Mouse (Mus musculus) embryo, embryonic 11.5 days (tissue): ENCODE measurements around the gene Gm43720.
A peak's percentile ranks its signal among the peaks of the same experiment; 100 is the strongest.
"Not testable (repeated sequence)": the region's sequence is repeated elsewhere in the genome, so short reads cannot be mapped to it uniquely, and the experiment has no call there.

Experiments
- DNase-seq: peaks from one replicate; pipeline ENCODE4 v3.0.0-alpha.2; 2012; ENCODE audit warnings: low read depth, low spot score

The Gm43720 gene

DNA sequence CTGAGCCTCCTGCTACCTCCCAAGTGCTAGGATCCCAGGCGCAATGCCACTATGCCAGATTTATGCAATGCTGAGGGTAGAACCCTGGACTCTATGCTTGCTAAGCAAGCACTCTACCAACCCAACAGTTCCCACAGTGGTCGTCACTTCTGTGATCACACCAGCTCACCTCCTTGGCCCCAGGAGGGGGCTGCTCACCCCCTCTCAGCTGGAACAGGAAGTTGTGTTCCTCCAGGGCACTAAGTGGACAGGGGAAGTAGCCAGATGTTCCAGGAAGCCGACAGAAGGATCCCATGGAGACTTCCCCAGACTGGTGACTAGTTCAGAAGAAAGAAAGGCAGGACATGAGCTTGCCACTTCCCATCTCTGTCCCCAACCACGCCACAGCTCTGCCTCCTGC is 17.8 kb downstream of the Gm43720 start:
- no peak for DNase-seq

DNA sequence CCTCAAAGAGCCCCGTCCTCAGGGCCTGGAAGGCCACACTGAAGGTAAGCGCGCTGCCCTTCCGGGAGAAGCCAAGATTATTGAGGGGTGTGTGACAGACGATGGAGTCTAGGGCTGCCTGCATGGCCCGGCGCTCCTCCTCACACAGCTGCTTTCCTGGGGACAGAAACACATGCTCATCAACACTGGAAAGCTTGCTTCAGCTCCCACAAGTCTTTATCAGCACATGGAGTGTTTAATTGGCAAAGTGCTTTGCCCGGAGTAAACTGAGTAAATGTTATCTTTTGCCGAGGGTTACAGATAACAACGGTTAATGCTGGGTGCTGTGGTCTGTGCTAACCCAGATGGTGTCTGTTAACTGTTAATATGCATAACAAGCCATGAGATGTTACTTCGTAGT is 18.9 kb downstream of the Gm43720 start:
- DNase-seq = no peak

DNA sequence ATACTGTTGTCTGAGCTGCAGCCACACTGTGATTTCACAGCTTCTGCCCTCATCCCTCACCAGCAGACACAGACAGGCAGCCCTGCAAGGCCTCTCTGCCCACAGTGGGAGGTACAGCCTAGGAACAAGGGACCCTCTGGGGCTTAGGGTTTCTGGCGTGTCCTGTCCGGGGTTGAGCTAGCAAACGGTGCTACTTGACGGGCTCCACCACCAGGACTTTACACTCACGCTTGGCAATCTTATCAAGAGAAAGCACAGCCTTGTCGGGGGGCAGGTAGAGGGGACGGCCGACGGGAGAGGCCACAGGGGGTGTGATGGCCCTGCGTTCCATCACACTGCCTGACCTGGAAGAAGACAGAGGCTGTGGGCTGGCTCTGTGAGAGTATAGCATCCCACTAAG is 19.7 kb downstream of the Gm43720 start:
- no peak for DNase-seq

DNA sequence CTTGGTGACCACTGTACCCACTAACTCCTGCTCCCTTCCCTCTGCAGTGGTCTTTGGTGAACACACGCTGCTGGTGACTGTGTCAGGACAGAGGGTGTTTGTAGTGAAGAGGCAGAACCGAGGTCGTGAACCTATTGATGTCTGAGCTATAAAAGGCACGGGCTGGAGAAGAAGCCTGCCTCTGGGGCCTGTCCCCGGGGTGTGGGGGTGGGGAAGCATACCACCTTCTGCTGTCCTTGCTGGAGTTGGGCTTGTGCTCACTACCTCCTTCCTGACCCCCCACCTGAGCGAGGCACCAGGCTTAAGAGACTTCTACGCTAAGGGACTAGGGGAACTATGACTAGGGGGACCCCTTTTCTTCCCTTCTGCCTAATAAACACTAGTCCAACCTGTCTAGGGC is 20.8 kb downstream of the Gm43720 start:
- no peak for DNase-seq

DNA sequence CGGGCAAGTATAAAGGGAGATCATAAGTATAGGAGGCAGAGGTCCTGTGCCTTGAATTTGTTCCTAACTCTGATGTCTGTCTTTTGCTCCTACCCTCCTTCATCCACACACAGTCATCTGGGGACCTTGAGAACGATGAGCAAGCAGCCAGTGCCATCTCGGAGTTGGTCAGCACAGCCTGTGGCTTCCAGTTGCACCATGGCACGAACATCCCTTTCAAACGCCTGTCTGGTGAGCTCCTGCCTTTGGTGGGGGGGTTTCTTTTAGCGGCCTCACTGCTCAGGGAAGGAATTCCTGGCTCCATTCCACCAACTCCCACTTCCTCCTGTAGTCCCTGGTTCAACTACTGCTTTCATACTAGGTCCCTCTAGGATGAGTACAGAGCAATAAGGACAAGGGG is 21.2 kb downstream of the Gm43720 start:
- DNase-seq = no peak

DNA sequence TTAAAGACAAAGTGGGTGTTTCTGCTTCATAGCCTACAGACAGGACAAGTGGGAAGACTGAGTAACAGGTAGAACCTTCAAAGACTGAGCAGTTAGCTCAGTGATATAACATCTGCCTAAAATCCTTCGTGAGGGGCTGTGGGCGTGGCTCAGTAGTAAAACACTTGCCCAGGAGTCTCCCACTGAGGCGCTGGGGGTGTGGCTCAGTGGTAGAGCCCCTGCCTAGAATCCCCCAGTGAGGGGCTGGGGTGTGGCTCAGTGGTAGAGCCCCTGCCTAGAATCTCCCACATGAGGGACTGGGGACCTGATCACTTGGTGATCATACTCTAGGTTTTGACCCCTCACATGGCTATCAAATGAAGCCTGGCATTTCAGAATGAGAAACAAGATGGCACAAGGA is 21.7 kb downstream of the Gm43720 start:
- DNase-seq = no peak

DNA sequence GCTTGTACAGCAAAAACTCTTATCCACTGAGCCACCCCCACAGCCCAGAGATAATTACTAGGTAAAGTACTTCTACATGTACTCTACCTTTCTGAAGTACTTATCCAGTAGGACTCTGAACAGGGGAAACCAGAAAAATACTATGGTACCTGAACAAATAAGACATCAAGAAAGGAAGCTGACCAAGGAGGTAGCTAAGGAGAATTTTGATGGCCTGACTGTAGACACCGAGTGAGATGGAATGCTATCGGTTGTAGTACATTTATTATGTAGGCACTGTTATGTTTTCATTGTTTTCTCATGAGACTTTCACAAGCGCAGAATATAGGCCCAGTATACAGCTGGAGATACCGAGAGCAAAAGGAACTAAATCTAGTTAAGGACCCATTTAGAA is 22.2 kb downstream of the Gm43720 start:
- DNase-seq = no peak

DNA sequence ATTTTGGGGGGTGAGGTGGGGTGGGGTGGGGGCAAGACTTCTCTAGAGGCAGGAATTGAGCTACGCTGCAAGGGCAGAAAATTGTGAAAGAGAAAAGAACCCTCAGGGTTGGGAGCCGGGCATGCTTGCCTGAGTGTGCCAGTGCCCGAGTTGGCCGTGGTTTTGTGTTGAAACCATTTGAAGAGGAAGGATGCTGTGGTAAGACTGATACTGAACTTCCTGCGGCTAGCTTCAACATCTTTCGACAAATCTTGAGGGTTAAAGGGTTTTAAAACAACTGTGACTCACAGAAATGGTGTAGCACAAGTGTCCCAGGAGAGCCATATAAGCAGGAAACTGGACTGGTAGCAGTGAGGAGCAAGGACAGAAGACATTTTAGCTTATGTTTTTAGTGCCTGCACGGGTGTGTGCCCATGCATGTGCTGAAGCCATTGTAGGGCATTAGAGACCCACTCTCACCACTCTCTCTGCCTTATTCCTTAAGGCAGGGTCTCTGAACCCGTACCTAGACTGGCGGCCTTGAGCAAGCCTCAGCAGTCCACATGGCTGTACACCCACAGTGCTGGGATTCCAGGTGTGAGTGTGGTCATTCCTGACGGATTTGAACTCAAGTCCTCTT is 22.7 kb downstream of the Gm43720 start:
- DNase-seq = no peak

DNA sequence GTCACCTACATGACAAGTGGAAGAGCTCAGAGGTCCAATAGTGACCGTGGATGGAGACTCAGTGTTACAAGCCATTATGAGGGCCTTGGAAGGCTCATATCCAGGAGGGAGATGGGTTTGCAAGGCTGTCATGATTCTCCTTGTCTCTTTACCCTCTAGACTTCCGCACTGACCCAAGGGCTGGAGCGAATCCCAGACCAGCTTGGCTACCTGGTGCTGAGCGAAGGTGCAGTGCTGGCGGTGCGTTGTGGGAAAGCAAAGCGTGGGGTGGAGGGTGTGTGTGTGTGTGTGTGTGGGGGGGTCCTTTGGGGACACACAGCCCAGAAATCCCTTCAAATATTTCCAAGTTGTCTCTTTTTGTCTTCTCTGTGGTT is 23.7 kb downstream of the Gm43720 start:
- no peak for DNase-seq

DNA sequence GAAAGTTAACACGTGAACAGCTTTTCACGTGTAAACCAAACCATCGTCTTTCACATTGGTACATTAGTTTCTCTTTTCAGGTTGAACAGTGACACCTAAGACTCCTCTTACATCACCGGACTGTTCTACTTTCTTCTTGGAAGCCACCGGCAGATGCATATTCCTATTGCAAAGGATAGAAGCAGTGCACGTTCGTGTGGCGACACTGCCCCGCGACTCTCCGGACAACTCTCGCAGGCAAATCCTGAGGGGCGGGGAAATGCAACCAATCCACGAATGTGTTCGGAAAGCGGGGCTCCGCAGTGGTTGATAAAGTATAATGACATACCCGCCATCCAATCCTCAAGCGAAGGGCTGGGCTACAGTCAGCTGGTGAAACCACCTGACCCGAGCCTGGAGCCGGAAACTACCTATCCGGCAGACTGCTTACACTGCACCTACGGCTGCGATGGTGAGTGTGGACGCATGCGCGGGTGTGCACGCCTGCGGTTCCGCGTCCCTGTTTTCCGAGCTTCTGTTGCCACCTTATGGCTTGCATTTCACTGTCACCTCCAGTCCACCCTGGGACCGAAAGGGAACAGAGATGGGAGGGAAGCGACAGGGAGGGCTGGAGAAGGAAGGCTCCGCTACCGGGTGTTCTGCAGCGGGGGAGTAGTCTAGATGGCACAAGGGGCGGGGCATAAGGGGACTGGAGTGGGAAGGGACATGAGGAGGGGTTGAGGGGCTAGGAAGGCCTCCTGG is 24.2 kb downstream of the Gm43720 start, which contains the start of gene Lamtor4:
Gene Lamtor4, plus strand, starts transcription at position 130 of the 741 bp plus-strand sequence.
- DNase-seq = peak; percentile 85

DNA sequence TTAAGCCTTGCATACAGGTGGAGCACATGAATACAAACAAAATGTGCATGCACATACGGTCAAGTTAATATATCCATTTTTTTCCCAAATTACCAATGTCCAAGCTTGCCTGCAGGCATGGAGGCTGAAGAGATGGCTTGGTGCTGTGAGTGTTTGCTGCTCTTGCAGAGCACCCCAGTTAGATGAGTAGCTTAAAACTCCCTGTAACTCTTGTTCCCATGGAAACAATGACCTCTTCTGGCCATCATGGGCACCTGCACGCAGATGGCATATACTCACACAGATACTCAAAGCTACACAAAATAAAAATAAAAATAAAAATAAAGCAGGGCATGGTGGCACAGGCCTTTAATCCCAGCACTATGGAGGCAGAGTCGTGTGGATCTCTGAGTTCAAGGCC is 26.7 kb downstream of the Gm43720 start:
- DNase-seq = no peak

DNA sequence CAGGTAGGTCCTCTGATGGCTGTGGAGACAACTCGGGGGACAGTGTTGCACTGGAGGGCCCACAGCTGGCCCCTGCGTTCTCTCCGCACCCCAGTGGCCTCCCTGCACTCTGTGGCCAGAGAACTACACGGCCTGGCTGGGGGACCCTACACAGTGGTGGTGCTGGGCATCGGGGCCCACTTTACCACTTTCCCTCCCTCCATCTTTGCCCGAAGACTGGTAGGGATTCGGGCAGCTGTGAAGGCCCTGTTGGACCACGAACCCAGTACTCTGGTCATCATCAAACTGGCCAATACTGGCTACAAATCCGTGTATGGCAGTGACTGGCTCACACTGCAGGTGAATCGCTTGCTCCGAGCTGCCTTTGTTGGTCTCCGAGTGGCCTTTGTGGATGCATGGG is 28.6 kb downstream of the Gm43720 start:
- DNase-seq = no peak

DNA sequence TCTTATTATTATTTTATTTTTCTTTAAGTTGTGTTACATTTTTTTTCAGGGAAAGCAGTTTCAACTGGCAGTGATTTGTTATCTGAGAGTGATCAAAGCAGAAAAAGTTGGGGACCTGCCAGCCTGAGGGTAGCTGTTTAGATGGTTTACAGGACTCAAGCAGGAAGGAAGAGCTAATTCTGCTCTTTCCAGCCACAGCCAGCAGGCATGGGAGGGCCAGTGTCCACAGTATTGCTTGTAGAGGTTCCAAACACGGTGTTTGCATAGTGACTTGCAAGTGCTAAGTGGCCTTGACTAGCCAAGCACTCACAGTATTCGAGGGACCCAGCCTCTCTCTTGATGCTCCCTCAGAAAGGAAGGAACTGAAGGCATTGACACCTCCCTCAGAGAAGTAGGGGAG is 38.2 kb downstream of the Gm43720 start:
- no peak for DNase-seq

DNA sequence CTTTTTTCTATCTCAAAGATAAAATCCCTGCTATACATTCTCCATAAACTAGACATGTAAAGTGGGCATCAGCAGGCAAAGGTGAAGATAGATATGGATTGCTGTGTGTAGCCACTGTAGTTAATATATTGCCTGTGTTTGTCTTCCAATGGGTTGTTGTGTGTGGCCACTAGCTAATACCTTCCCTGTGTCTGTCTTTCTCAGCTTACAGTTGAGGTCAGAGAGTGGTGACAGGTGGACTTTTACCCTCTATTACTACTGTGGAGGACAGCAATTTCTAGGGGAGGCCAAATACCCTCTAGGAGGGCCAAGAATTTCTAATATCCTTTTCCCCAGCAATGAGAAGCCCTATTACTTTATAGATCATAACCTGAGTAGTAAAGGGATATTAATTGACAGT is 45.5 kb downstream of the Gm43720 start:
- no peak for DNase-seq

DNA sequence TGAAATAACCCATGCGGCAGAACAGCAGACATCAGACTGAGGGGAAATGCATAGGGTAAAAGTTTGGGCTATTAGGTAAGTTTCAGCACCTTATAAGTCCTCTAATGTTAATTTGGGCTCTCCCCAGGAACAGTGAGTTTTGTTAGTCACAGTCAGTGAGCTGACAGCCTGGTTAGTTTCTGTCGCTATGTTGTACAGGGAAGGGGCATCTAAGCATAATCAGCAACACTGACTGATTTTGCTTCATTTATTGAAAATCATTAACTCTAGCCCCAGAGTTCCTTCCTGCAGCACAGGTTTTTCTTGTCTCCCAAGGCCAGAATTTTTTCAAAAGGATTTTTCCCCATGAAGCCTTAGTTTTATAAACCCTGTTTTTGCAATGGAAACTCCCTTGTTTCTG is 46.0 kb downstream of the Gm43720 start:
- no peak for DNase-seq

DNA sequence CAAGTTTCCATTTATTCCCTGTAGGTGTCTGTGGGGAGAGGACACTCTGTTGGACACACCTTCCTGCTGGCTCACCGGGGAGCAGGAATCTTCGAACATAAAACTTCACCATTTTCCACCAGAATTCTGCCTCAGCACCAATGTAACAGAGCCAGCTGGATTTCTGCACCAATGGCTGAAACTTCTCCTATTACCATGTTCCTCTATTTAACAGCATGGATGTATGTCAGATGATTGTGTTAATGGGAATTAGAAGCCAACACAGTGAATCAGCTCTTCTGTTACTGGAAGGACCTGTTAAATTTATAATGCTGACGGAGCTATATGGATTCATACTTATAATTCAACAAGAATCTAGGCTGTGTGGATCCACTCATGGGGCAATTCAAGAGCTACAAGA is 50.2 kb downstream of the Gm43720 start:
- DNase-seq = no peak

DNA sequence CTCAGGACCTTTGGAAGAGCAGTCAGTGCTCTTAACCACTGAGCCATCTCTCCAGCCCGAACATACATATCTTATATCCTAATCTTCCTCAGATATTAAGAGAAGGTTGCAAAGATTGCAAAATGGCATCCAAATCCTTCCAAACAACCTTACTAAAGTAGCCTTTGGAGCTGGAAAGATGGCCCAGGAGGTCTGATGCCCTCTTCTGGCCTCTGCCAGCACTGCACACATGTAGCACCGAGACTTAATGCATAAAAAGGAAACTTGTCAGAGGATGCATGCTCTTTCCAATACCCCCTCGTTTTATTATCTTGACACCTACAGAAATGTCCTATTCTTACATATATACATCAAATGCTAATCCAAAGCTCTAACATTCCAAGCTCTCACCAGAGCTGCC is 51.7 kb downstream of the Gm43720 start:
- no peak for DNase-seq

DNA sequence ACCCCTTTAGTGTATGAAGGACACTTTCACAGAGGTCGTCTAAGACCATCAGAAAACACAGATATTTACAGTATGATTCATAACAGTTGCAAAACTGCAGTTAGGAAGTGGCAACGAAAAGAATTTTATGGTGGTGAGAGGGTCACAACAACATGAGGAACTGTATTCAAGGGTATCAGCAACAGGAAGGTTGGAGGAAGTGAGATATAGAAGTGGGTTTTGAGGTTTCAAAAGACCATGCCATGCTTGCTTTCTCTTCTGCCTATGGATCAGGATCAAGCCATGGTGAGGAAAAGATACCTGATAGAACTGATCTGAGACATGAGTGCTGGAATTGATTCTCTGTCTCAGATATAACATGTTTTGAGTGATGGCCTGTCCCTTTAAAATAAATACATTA is 52.4 kb downstream of the Gm43720 start:
- DNase-seq = no peak

DNA sequence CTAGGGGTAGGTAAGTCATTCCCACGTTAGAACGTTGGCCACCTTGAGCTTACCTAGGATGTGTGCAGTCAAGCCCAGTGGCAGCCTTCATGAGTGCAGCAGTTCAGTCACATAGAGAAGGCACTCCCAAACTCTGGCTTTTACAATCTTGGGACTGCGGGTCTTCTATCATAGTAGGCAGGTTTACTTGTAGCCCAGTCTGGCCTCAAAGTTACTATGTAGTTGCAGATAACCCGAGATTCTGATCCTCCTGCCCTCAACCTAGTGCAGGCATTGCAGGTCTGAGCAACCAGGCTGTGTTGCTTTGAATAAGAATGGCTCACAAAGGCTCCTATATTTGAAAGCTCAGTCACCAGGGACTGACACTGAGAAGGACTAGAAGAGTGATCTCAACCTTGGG is 53.3 kb downstream of the Gm43720 start:
- DNase-seq = no peak

DNA sequence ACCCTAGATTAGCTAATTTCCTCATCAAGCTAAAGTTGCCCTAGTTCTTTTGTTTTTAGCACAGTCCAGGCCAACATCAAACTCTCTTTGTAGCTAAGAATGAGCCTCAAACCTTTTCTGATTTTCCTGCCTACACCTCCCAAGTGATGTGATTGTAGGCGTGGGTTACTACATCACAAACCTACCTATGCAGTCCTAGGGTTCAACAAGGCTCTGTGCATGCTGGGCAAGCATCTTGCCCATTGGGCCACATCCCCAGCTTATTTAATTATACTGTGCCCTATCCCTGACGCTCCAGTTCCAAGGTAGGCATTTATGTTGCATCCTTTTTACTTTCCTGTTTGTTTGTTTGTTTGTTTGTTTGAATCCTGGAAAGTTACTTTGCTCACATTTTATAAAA is 54.1 kb downstream of the Gm43720 start, which contains the start of gene Nxpe5:
Gene Nxpe5, plus strand, starts transcription at position 199 of the 400 bp plus-strand sequence.
- no peak for DNase-seq

DNA sequence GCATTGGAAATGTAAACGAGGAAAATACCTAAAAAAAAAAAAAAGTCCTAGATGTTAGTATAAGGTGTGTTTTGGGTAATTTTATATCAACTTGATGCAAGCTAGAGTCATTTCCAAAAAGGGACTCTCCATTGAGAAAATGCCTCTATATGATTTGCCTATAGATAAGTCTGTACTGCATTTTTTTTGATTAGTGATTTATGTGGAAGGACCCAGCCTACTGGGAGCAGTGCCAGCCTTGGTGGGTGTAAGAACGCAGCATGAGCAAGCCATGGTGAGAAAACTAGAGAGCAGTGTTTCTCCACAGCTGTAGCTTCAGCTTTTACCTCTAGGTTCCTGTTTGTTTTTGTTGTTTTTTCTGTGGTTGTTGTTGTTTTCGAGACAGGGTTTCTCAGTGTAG is 56.5 kb downstream of the Gm43720 start:
- no peak for DNase-seq

DNA sequence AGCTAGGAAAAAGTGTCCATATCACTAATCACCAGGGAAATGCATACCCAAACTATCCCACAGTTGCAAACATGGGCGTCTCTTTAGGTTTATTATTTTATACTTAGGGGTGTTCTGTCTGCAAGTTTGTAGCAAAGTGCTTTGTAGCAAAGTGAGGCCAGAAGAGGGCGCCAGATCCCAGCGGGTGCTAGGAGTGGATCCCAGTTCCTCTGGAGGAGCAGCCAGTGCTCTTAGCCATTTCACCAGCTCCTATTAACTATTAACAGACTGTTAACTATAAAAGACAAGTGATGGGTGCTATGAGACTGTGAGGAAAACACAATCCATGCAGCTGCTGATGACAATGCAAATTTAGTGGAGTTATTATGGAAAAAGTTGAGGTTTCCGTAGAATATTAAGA is 57.6 kb downstream of the Gm43720 start:
- peak; percentile 60 for DNase-seq

DNA sequence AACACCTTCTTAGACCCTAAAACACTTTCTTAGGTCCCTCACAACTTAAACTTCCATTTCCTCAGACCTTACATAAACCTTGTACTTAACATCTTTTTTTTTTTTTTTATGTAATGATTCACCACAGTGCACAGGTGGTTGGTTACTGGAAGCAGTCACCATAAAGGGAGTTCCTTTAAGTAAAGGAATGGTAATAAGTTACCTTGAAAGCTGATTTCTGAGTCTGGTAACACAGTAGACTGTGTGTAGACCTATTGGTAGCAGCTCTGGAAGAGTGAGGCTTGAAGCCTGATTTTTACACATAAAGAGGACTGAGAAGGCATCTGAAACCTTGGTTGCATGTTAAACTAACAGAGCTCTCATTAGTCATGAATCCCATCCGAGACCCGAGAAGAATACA is 59.9 kb downstream of the Gm43720 start:
- DNase-seq = no peak

DNA sequence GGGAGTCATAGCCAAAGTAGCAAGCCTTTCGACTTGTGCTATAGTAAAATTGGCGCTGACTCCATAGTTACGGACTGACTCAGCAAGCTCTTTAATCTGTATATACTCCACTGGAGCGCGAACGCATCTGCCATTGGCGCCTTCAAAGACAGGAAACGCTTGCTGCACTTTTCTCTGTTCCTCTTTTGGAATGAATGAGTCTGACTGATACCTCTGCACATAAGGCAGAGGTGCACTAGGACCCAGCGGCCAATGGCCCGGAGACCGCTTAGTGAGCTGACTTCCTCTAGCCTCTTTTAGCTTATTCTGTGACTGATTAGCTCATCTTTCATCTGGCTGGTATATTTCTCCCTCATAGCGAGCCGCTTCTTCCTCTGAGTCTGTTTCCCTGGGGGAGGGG is 63.1 kb downstream of the Gm43720 start:
- DNase-seq = not testable (repeated sequence)
